Mouse (Mus musculus) erythroblast, adult 5-6 weeks (primary cell): Measurements from ENCODE around the gene Bcl2l15. TPM values are rescaled to one million over a fixed set of nuclear protein-coding genes. Genes with fewer than 3 reads are reported as not detected.
"Not testable (repeated sequence)": the region's sequence is repeated elsewhere in the genome, so short reads cannot be mapped to it uniquely, and the experiment has no call there.

Experiments
- ATAC-seq: replicated peaks from 2 replicates; pipeline ENCODE4 v1.8.0; 2016; ENCODE audit warnings: moderate number of reproducible peaks, mild to moderate bottlenecking, moderate TSS enrichment, inconsistent platforms; ENCODE audit not compliant: poor library complexity, low FRiP score, severe bottlenecking
- total RNA-seq, 2 experiments: library from RNA; stranded (forward) in 1 of 2; stranded (reverse) in 1 of 2; fragments of 150-400 nt in 1 of 2; fragments of 200-764, 138-1000 nt in 1 of 2; gene quantifications; 2 replicates each; pipeline versions ENCODE4 v1.2.3 to v1.2.4; 2015 to 2017; ENCODE audit warnings: low replicate concordance in 2 of 2

Bcl2l15 gene
- total RNA-seq, 2 experiments from 2014 or later, result 28.8 to 38.9 TPM

DNA sequence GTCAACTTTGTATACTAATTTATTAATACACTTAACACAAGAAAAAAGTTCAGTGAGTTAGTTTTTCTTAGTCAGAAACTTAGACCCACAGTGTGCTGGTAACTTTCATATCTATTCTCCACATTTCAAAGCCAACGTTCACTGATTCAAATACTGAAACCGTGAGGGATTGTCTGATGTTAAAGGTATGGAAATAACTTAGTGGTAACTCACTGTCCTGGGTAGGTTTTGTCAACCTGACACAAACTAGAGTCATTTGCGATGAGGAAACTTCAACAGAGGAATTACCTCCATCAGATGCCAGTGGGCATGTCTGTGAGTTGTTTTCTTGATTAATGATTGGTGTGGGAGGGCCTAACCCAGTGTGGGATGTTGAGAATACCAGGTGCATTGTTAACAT lies 3.4 kb upstream of the Bcl2l15 start:
- ATAC-seq, result no peak

DNA sequence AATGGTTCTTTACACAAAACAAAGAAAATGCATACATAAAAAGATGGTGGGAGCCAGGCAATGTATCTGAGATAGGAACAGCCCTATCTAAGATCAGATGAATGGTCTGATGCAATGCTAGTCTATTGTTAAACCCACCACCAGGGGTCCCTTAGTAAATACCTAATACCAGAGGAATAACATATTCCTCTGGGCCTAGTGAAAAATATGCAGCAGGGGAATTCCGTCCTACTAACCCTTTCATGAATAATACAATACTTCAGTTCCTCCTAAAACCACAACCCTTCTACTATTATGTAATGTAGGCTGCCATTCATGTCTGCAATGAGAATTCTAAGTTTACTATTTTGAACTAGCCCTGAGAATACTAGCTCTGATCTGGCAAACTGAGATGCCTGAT lies 1.7 kb upstream of the Bcl2l15 start:
- not testable (repeated sequence) for ATAC-seq

DNA sequence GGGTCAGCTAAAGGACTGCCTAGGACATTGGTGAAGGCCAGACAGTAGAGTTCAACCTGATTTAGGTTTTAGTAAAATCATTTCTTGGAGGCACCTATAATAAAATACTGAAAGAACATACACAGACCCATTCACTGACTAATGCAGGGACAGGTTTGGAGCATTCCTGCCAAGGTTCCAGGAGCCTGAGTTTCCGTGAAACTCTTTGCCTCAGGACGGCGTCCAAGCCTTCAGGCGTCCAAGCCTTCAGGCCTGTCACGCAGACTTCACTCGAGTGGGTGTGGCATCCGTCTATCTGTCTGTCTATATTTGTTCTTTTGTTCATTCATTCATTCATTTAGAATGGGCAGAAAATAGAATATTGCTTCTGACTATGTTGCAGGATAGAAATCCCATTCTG lies 1.3 kb upstream of the Bcl2l15 start:
- no peak for ATAC-seq

DNA sequence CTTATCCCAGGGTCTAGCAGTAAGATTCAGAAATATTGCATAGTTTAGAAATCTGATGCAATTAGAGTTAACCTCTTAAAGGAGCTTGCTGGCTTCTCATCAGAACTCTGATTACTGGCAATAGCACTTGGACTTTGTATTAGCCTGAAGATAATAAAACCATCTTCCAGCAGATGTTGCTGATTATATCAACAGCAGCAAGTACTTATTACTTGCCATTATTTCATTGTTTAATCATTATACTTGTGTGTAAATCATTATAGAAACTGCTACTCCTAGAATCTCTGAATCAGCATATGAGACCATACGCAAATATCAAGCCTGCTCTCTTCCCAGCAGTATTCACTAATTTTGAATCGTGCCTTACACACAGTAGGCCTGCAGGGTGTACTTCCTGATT lies 1.6 kb downstream of the Bcl2l15 start:
- no peak for ATAC-seq

DNA sequence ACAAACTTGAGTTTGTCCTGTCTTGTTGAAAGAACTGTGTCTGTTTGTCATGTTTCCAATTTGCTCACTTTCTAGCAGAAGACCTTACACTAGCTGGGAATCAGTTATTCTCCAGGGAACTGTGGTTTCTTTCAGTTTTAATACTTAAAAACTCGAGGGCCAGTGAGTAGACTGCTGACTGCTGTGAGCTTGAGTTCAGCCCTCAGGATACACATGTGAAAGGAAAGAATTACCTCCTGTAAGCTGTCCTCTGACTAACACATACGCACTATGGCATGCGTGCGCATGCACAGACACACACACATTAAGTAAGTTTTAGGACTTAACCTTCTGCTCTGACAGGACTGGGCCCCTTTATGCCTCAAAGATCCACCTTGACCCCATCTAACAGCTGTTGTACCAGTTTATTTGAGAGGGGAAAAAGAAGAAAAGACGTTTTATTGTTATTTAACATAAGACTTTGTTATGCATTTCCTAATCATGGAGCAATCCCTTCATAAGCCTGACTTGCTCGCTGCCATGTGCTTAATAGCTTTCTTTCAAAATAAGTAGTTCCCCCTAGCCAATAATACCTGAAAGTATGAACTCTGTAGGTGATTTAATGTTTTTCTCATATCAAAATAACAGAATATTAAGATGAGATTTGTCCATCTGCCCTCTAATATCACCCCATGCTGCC lies 3.0 kb downstream of the Bcl2l15 start:
- no peak for ATAC-seq

DNA sequence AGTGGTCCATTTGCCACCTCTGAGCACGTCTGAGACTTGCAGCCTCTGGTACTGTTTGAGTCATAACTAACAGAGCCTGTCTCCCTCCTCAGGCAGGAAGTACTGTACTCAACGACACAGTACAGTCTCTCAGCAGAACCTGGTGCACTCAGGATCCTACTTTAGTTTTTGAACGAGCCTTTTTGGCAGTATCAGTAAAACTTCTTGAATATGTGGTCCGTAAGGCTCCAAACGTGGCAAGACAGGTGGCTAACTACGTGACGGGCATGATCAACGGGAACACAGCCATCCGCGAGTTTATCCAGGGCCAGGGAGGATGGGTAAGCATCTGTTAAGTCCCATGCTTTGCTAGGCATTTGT lies 3.5 kb downstream of the Bcl2l15 start:
- ATAC-seq, result no peak

DNA sequence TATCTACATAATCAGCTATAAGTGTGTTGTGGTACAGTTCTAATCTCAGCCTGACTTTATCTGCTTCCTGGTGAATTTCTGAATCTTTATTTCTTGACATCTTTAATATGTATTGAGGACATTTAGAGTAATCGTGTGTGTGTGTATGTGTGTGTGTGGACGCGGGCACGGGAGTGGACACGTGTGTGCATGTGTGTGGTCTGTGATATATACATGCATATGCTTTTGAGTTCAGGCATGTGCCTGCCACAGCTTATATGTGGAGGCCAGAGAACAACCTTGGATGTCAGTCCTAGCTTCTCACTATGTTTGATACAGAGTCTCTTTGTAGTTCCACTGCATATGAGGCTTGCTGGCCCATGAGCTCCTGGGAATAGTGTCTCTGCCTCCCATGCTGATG lies 4.1 kb downstream of the Bcl2l15 start:
- ATAC-seq, result no peak

DNA sequence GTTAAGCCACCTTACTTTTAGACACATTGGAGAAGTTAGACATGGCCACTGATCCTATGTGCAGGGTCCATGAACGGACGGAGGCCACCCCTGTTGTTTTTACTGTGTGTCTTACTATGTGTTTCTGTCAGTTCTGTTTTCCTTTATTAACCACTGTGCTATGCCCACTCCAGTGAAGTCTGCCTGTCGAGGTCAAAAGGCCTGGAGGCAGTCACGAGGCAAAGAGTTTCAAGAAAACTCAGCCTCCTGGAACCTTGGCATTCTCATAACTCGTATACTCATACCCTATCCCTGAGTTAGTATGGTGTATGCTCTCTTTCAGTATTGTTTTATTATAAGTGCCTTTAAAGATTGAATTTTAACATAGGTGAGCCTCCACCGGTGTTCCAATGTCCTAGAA lies 7.3 kb downstream of the Bcl2l15 start:
- no peak for ATAC-seq

DNA sequence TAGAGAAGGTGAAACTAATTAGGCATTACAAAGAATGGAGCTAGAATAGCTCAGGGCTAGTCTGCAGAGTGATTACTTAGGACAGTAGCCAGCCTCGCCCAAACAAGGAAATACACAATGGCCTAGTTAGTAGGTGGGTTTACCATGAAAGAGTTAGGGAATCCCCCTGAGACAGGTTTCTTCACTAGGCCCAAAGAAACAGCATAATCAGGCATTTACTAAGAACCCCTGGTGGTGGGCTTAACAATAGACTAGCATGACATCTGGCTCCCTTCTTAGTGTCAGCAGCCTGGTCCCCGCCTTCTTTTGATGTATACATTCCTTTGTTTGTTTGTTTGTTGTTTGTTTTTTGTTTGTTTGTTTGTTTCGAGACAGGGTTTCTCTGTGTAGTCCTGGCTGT lies 7.8 kb downstream of the Bcl2l15 start:
- ATAC-seq, result not testable (repeated sequence)

DNA sequence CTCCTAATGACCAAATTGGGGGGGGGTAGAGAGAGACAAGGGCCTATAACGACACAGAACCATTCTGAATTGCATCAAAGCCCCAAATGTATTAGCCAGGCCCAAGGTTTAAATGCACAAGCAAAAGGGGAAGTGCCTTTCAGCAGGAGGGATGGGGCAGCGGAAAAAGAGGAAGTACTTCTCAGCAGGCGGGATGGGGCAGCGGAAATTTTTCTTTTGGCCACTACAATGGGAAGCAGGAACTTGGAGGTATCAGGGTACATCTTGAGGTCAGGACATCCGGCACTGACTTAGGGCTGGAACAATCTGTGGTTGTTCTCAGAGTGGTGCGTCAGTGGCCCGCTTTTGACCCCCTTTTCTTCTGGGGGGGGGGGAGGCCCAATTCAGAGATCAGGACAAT lies 8.5 kb downstream of the Bcl2l15 start:
- not testable (repeated sequence) for ATAC-seq

DNA sequence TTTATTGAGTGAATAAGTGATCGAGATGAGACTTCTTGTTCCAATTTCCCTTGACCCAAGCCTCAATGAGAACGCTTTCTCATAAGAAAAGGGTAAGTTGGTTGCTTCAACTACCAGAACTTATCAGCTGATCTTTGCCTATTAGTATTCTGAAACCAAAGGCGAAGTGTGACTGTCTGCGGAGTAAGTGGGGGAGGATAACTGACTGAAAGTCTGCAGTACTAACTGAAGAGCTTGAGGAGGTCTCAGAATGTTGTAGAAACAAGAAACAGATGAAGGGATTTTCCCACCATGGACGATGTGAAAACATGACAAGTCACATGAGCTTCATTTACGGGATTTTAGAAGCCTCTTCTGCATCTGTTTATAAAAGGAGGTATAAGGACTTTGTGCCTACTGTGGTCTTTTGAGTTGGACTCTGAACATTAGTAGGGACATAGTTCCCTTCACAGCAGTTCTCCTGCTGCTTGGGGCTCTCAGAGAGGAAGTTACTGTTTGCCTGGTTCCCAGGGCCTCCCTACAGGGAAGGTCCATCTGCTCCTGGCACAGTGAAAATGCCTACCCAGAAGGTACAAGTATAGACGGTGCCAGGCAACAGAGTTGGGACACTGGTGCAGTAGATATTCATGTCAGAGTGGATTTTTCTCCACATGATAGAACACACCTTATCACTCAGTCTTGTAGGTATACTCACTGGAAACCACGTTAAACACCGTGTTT lies 18.4 kb downstream of the Bcl2l15 start:
- no peak for ATAC-seq

DNA sequence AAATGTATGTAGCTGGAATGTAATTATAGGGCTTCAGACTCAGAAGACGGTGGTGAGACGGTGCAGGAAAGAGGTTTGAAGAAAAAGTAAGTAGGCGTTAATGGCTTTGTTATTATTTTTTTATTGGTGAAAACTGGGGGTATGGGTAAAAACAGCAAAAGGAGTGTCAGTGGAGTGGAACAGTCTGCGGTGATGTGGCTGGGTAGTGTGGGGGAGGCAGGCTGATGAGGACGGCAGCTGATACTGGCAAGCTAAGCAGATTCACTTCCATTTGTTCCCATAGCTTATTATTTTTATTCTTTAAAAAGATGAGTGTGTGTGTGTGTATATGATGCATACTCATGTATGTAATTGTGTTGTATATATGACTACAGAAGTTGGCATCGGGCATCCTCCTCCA lies 19.1 kb downstream of the Bcl2l15 start:
- ATAC-seq, result no peak

DNA sequence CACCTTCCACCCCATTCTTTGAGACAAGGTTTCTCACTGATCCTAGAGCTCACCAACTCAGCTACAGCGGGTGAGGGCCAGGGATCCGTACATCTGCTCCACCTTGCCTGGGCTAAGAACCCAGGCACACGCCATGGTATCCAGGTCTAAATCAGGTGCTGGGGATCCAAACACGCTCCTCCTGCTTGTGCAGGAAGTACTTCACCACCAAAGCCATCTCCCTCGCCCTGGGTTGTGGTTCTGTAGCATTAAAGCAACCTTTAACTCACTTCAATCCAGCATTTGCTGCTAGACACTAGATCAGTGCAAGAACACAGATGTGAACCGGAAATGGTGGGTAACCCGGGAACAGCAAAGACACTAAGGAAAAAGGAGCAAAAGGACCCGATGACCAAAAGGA lies 19.5 kb downstream of the Bcl2l15 start:
- no peak for ATAC-seq

DNA sequence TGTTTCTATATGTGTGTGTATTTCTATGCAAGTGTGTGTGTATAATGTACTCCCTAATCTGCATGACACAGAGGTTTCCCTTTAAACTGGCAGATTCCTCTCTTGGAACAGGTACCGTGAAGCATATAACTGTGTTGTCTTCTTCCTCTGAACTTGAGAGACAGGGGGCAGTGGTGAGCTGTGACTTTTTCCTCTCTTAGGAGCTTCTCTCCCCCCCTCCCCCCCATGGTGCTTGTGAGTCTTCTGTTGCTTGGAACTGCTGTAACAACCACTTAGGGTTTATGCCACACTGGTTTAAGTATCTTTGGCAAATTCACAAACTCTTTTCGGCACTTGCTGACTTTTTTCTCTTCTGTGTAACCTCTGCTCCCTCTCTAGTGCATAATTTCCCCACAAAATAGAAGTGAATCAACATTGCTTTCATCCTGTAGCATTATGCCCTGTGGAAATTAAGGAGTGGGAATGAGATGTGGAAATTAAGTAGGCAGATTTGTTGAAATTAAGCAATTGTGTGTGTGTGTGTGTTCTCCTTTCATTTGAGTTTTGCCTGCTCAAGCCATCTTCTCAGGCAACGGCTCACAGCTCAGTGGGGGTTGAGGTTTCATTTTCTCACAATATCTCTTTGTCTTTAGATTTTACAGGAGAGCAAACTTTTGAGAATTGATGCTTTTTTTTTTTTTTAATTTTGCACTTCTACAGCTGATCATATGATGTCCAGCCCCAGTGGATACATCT lies 20.3 kb downstream of the Bcl2l15 start:
- ATAC-seq, result peak; percentile 52

DNA sequence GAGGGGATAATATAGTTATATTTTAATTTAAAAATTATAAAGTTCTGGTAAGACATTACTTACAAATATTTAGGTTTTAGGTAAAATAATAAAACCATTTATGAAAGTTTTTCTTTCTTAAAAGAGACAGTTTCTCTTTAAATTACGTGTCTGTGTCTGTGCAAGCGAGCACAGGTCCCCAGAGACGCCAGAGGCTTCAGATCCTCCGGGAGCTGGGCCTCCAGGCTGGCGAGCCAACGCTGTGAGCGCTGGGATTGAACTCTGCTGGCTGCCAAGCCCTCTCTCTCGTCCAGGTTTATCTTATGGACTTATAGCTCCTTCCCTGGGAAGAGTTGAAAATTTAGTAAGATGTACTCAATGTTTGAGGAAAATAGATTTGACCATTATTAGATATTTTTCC lies 21.4 kb downstream of the Bcl2l15 start:
- ATAC-seq, result no peak

DNA sequence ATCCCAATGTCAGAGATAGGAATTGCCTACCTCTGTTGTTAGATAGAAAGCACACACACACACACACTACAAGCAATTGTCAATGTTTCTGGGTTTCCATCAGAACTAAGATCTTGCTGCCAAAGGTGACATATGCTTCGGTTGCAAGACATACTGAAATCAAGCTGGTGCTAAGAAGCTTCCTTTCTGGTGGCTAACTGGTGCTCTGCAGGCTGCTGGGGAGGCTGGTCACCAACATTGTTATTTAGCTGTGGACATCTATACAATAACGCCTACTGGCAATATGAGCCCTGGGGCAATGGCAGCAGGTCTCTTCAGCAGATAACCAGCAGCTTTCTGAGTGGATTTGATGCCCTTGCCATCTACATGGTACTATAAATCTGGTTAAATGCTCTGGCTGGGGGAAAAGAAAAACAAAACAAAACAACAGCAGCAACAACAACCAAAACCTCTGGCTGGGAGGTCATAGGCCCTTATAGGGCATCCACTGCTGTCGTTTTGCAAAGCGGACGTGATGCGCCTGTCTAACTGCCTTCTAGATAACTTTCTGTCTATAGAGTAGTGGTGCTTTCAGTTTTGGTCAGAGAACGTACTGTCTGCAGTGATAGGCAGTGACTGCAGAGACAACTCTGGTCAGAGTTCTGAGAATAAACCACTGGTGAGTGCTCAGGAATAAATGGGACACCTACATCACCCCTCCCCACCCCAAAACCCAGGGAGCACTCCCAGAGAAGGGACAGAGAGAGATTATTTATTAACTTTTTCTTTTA lies 24.8 kb downstream of the Bcl2l15 start:
- no peak for ATAC-seq

DNA sequence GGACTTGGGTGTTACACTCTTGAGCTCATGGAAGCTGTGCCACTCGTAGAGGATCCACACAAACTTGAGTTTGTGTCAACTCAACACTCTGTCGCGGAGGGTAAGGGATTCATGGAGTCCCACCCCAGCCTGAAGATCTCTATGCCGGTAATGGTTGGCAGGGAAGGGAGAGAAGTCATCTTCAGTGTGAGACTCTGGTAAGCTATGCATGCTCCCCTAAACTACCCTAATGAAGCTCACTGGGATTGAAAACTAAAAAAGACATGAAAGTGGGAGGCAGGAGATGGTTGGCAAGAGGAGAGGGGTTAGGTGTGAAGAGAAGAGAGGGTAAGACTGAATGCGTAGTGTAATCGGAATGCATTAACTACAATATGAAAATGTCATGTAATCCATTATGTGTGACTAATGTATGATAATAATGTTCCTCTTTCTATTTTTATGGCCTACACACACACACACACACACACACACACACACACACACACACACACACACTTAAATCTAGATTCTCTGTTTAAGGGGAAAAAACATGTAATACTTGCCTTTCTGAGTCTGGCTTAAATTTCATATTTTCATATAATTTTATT lies 25.7 kb downstream of the Bcl2l15 start:
- no peak for ATAC-seq

DNA sequence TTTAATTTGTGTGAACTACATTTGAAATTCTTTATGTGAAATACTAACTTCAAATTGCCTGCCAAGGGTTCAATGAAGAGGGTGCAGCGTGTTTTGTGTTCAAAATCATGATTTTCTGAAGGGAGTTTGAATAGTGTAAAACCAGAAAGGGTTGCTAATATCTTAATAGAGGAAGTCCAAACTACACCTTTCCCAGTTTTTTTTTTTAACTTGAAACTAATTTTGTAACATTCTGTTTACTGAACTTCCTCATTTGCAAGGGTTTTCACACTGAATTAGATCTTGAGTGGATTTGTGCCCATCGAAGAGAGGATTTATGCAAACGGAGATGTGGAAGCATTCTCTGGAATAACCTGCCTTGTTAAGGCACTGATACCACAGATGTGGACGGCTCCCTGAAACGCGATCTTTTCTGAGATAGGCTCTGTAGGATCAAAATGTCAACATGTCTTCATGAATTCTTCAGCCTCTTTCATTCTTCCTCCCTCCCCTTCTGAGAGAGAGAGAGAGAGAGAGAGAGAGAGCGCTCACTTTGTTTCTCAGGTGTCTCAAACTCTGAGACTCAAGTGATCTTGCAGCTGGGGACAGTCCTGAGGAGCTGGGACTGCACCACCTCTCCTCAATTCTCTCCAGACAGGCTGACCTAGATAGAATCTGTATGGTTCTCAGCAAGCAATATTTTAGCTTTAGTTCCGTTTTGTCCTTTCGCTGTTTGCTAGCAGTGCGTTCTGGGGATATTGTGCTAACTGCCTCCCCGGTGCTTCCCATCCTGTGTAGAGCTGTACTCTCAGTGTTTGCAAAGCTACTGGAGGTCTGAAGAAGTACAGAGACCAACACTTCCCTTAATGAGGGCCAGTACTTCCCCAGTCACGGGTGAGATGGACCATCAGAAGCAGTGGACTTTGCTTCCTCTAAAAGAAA lies 26.7 kb downstream of the Bcl2l15 start, which contains the start of gene Ptpn22:
Ptpn22 (plus strand) TSS at position 915 of the 921 bp plus-strand sequence.
- ATAC-seq, result peak; percentile 41; the same call in 1 of the 2 replicates

DNA sequence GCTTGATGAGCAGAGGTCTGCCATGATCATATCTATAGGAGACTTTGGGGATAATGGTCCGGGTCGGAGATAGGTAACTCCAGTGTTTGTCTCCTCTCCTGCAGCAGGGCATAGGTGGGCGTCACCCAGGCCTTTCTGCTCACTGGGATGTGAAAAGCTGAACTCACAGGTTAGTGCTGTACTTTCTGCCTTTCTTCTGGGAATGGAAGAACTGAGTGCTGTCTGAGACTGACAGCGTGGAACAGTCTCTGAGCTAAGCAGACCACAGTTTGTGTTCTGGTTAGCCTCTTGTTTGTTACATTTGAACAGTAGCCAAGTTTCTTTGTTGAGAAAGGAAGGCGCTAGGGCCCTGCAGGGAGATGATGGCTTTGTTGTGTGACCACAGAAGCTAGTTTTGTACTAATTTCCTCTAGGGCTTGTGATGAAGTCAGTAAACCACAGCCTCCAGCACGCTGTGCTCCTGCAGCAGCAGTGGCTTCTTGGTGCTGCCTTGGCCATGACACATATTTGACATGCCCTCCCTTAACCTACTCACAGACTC lies 27.5 kb downstream of the Bcl2l15 start:
- peak; percentile 63 for ATAC-seq
